Mouse (Mus musculus) liver, postnatal 0 days (tissue): ENCODE results near the gene Pard3. TPM values are rescaled to one million over a fixed set of nuclear protein-coding genes. Genes with fewer than 3 reads are reported as not detected.

Source experiments
- ATAC-seq: fragments of 200-750 bp; cut with Nextera tagmentation; 2 replicates; pipeline ENCODE4 v1.8.0; 2017; ENCODE audit warnings: mild to moderate bottlenecking, moderate library complexity
- DNase-seq: peaks from one replicate; pipeline ENCODE4 v3.0.0-alpha.2; 2016
- H3K27ac ChIP-seq: fragments of 300-500 bp; sonication (generic); 2 replicates; pipeline ENCODE4 v1.5.1; 2014; ENCODE audit warnings: antibody characterized with exemption, moderate library complexity, mild to moderate bottlenecking, low read depth
- H3K27me3 ChIP-seq: fragments of 300-500 bp; sonication (generic); 2 replicates; pipeline ENCODE4 v1.6.1; 2014; ENCODE audit warnings: low read length, control low read depth, mixed read lengths; ENCODE audit not compliant: insufficient read depth
- H3K36me3 ChIP-seq: fragments of 300-500 bp; sonication (generic); replicated peaks from 2 replicates; pipeline ENCODE4 v1.6.1; 2014; ENCODE audit warnings: mild to moderate bottlenecking, control low read depth, low read length, moderate library complexity, mixed read lengths; ENCODE audit not compliant: insufficient read depth
- H3K4me1 ChIP-seq: fragments of 300-500 bp; sonication (generic); 2 replicates; pipeline ENCODE4 v1.6.1; 2014; ENCODE audit warnings: antibody characterized with exemption, mild to moderate bottlenecking, control low read depth; ENCODE audit not compliant: insufficient read depth
- H3K4me2 ChIP-seq: fragments of 300-500 bp; sonication (generic); 2 replicates; pipeline ENCODE4 v1.6.1; 2014; ENCODE audit warnings: low read depth, mild to moderate bottlenecking, low read length, moderate library complexity, mixed read lengths
- H3K4me3 ChIP-seq: fragments of 300-500 bp; sonication (generic); 2 replicates; pipeline ENCODE4 v1.5.1; 2014; ENCODE audit warnings: low read depth, low read length
- H3K9ac ChIP-seq: fragments of 300-500 bp; sonication (generic); replicated peaks from 2 replicates; pipeline ENCODE4 v1.6.1; 2014; ENCODE audit warnings: mild to moderate bottlenecking, moderate library complexity
- H3K9me3 ChIP-seq: fragments of 300-500 bp; sonication (generic); 2 replicates; pipeline ENCODE4 v1.6.1; 2016; ENCODE audit warnings: mild to moderate bottlenecking, control low read depth, low read length, mixed read lengths
- CTCF ChIP-seq: sonication (generic); IDR thresholded peaks from 2 replicates; pipeline ENCODE4 v1.5.1; 2016; ENCODE audit warnings: antibody characterized with exemption, low read depth
- EP300 ChIP-seq: IDR thresholded peaks from 2 replicates; pipeline ENCODE4 v1.6.1; 2016; ENCODE audit warnings: antibody characterized with exemption, low read depth, mild to moderate bottlenecking
- WGBS: fragments of 180-500 bp; shearing (Covaris S2); extraction: QIAGEN DNeasy Blood & Tissue Kit; methylation state at CpG from one replicate; pipeline ENCODE4 v1.1.7; 2014; ENCODE audit not compliant: insufficient replicate concordance; 5-methylcytosine and 5-hydroxymethylcytosine counted together
- polyA plus RNA-seq: library from polyadenylated mRNA; unstranded; fragments of >200 nt; fragmentation: Nextera tagmentation; extraction: Ambion mirVana; gene quantifications from 2 replicates; pipeline ENCODE4 v1.2.1, GENCODE M21; 2015

Gene Pard3
- polyA plus RNA-seq, 1 experiment from 2014 or later = 10.2 TPM

- Histone ChIP-seq H3K9ac (no peak overlapping the region), H3K4me3 (no peak overlapping the region), H3K9me3 (no peaks in the 10 kb centered on the region), H3K36me3 (no peaks in the 10 kb centered on the region), H3K27ac (no peak overlapping the region), H3K4me2 (no peak overlapping the region), H3K27me3 (no peaks in the 10 kb centered on the region), H3K4me1 (peaks cover 3% of the 10 kb centered on the region; the same call in 1 of the 2 replicates)
- 58% methylated on average over 4 of the region's 4 CpGs for WGBS
- ATAC-seq = no peak
- DNase-seq = no peak
- no peak for TF ChIP-seq EP300
- TF ChIP-seq CTCF = no peak
These were observed 199.2 kb downstream of the Pard3 start for GRCm38 (mm10) chr8:127262926-127263325.

GRCm38 (mm10) chr8:127263457-127263856, 199.8 kb downstream of the Pard3 start:
- no peak for ATAC-seq
- no peak overlapping the region for H3K9ac ChIP-seq

GRCm38 (mm10) chr8:127264691-127265470, 201.2 kb downstream of the Pard3 start:
- peaks cover 3% of the 10 kb centered on the region; the same call in 1 of the 2 replicates for H3K4me1 ChIP-seq
- no peaks in the 10 kb centered on the region for H3K36me3 ChIP-seq
- H3K27me3 ChIP-seq = no peaks in the 10 kb centered on the region
- ATAC-seq (no peak), DNase-seq (no peak)
- 70% methylated on average over 8 of the region's 8 CpGs for WGBS
- TF ChIP-seq EP300 (no peak), CTCF (no peak)
- H3K9ac ChIP-seq = no peak overlapping the region
- H3K9me3 ChIP-seq = no peaks in the 10 kb centered on the region
- no peak overlapping the region for H3K4me2 ChIP-seq
- no peak overlapping the region for H3K4me3 ChIP-seq
- H3K27ac ChIP-seq = no peak overlapping the region

More at GRCm38 (mm10) chr8:127263457-127263856, 199.8 kb downstream of the Pard3 start:
- peaks cover 3% of the 10 kb centered on the region; the same call in 1 of the 2 replicates for H3K4me1 ChIP-seq
- 64% methylated on average over 5 of the region's 5 CpGs for WGBS
- H3K36me3 ChIP-seq = no peaks in the 10 kb centered on the region
- no peaks in the 10 kb centered on the region for H3K27me3 ChIP-seq
- TF ChIP-seq EP300 (no peak), CTCF (no peak)
- no peak overlapping the region for H3K4me3 ChIP-seq
- no peak for DNase-seq
- no peaks in the 10 kb centered on the region for H3K9me3 ChIP-seq
- H3K4me2 ChIP-seq = no peak overlapping the region
- no peak overlapping the region for H3K27ac ChIP-seq

GRCm38 (mm10) chr8:127266777-127267176, 203.1 kb downstream of the Pard3 start:
- no peak overlapping the region for H3K4me3 ChIP-seq
- no peak for ATAC-seq

GRCm38 (mm10) chr8:127268239-127269024, 204.7 kb downstream of the Pard3 start:
- H3K4me2 ChIP-seq = no peak overlapping the region
- ATAC-seq (no peak), DNase-seq (no peak)
- H3K27ac ChIP-seq = no peak overlapping the region
- H3K36me3 ChIP-seq = no peaks in the 10 kb centered on the region
- H3K4me1 ChIP-seq = peaks cover 3% of the 10 kb centered on the region; the same call in 1 of the 2 replicates
- no peak overlapping the region for H3K4me3 ChIP-seq
- H3K9me3 ChIP-seq = no peaks in the 10 kb centered on the region
- TF ChIP-seq EP300 (no peak), CTCF (no peak)
- WGBS = 58% methylated on average over 12 of the region's 12 CpGs
- no peak overlapping the region for H3K9ac ChIP-seq
- no peaks in the 10 kb centered on the region for H3K27me3 ChIP-seq

More at GRCm38 (mm10) chr8:127266777-127267176, 203.1 kb downstream of the Pard3 start:
- WGBS = 59% methylated on average over 5 of the region's 5 CpGs
- no peaks in the 10 kb centered on the region for H3K9me3 ChIP-seq
- H3K4me2 ChIP-seq = no peak overlapping the region
- no peak overlapping the region for H3K27ac ChIP-seq
- H3K9ac ChIP-seq = no peak overlapping the region
- no peaks in the 10 kb centered on the region for H3K27me3 ChIP-seq
- H3K4me1 ChIP-seq = peaks cover 3% of the 10 kb centered on the region; the same call in 1 of the 2 replicates
- no peak for DNase-seq
- no peak for TF ChIP-seq CTCF
- TF ChIP-seq EP300 = no peak
- no peaks in the 10 kb centered on the region for H3K36me3 ChIP-seq
